In genomic region chr11:101196175-101196574, GRCm38 (mm10) we compare ENCODE assay signal across 10 mouse cellular contexts. TPM values are rescaled to one million over a fixed set of nuclear protein-coding genes. Genes with fewer than 3 reads are reported as not detected.
"Had no signal": no experiment of that assay in that cellular context is flagged by ENCODE, and none has a peak within 500 bp of the region (broad histone marks: within the 10 kb centered on the region; RNA-seq: fewer than 3 reads in every experiment).

No protein-coding gene starts in this region.

- H3K9ac ChIP-seq: kidney, embryonic 15.5 days; limb, embryonic 13.5 days; liver, embryonic 14.5 days; midbrain, embryonic 13.5 days; neural tube, embryonic 15.5 days had no signal

- ATAC-seq: midbrain, embryonic 13.5 days had no signal

- DNase-seq: kidney, postnatal 14 days; left cerebral cortex, postnatal 4 days; lung, adult 18-20 months; thymus, postnatal 4 days had no signal

- H3K9me3 ChIP-seq: kidney, embryonic 15.5 days; limb, embryonic 13.5 days; midbrain, embryonic 13.5 days; neural tube, embryonic 15.5 days had no signal

- H3K4me3 ChIP-seq: kidney, embryonic 15.5 days; limb, embryonic 13.5 days; midbrain, embryonic 13.5 days; neural tube, embryonic 15.5 days had no signal

- H3K27me3 ChIP-seq: kidney, embryonic 15.5 days; limb, embryonic 13.5 days; midbrain, embryonic 13.5 days; neural tube, embryonic 15.5 days had no signal

- H3K4me2 ChIP-seq: kidney, embryonic 15.5 days; limb, embryonic 13.5 days; midbrain, embryonic 13.5 days; neural tube, embryonic 15.5 days had no signal

- H3K27ac ChIP-seq: kidney, embryonic 15.5 days; limb, embryonic 13.5 days; liver, embryonic 14.5 days; midbrain, embryonic 13.5 days; neural tube, embryonic 15.5 days; stomach, postnatal 0 days had no signal

RNA-seq across cellular contexts. Expression of gene Ccr10, which starts 20.9 kb away (rescaled TPM):
- polyA plus RNA-seq: liver, embryonic 14.5 days had no signal
